Mouse (Mus musculus) spleen, adult 2 months (tissue): ENCODE data around the gene Nedd4.

ENCODE experiments used
- CTCF ChIP-seq: fragments of 200-500 bp; IDR thresholded peaks from 2 replicates; pipeline ENCODE4 v1.5.1; 2011; ENCODE audit warnings: mild to moderate bottlenecking, inconsistent platforms; ENCODE audit not compliant: insufficient read depth, insufficient read length, insufficient replicate concordance; ENCODE audit errors: extremely low read depth
- POLR2A ChIP-seq: fragments of 200-500 bp; IDR thresholded peaks from 2 replicates; pipeline ENCODE4 v1.6.1; 2011; ENCODE audit warnings: low read depth, low read length, inconsistent platforms

DNA sequence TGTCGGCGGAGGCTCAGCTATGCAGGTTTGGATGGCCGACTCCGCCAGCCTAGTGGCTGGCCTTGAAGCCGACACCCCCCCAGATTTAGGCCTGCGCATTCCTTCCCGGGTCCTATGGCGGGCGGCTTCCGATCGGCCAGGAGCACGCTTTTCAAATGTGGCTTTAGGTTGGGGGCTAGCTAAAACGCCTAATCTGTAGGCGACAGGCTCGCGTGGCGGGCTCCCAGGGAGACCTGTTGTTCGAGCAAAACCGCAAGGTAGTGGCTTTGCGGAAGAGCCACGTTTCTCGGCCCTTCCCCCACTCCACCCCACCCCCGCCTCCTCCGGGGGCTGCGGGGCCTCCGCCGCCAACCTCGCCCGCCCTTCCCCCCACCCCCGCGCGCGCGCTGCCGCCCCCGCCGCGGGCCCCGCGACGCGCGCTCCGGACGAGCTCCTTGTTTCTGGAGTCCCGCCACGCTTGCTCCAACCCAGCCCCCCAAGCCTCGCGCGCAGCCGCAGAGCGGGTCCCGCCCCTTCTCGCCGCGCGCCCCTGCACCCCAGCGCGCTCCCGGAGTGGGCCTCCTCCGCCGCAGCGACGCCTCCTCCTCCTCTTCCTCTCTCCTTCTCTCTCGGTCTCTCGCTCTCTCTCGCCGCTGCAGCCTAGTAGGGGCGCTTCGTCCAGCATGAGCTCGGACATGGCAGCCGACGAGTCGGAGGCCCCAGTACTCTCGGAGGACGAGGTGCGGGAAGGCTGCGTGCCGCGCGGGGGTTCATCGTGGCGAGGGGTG lies at the start of gene Nedd4:
- TF ChIP-seq CTCF, result no peak
- no peak for TF ChIP-seq POLR2A
